Mouse (Mus musculus): Measurements from ENCODE around the gene Cdk19.

DNA sequence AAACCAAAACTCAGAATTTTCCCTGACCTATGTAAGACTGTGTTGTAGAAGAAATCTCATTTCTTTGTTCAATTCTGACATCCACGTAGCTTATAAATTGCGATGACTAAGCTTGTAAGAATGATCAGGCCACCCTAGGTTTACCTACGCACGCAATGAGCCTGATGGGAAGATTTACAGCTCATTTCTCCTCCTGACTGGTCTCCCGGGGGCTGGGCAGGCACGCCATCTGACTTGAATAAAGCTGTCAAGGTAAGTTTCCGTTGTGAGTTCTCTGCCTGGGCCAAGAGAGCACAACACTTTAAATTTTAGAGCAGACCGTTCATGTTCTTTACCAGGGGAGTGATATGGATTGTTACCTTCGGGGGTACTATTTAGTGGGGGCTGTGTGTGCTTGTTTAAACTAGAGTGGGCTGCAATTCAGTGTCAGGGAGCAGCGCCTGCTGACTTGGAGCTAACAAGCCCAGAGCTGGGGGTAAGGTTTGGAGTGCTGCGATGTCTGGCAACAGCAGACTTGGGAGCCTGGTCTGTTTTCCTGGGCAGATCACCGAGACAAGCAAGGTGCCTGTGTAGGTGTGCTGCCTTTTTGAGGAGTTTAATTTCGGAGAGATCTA lies at the start of gene Cdk19:
- TF ChIP-seq TAL1 (IDR thresholded peaks at IDR 0.05; ENCODE audit: low read length) (no peak), GATA1 (IDR thresholded peaks at IDR 0.05; ENCODE audit: low read length) (no peak)

Measured in erythroblast, embryonic 14.5 days (primary cell).